Mouse (Mus musculus): ENCODE measurements around the gene Dnah6. TPM values are rescaled to one million over a fixed set of nuclear protein-coding genes. Genes with fewer than 3 reads are reported as not detected.

The Dnah6 gene
- total and polyA plus RNA-seq, 2 experiments from 2014 or later = 0.12 TPM; not detected in 1

DNA sequence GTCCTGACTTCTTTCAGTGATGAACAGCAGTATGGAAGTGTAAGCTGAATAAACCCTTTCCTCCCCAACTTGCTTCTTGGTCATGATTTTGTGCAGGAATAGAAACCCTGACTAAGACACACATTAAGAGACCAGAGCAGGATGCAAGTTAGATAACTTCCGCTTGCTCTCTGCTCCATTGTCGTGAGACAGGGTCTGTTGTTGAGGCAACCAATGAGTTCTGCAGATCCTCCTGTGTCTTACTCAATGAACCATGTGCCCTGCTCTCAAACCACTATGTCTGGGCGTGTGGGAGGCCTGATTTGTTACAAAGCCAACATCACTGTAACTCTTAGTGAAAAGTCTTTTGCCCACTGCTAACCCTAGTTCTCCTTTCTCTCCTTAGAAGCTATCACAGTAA lies 250.4 kb downstream of the Dnah6 start:
- H3K4me1 ChIP-seq (ENCODE audit: control insufficient read depth, insufficient read depth) = no peaks in the 10 kb centered on the region
- DNase-seq (ENCODE audit: low spot score) (no peak), ATAC-seq (ENCODE audit: insufficient read depth, low read depth) (no peak)
- H3K27me3 ChIP-seq (ENCODE audit: control insufficient read depth, insufficient read depth, low read length) = no peaks in the 10 kb centered on the region
- H3K4me2 ChIP-seq (ENCODE audit: low read depth, low read length) = no peak overlapping the region
- H3K9me3 ChIP-seq (replicated peaks; ENCODE audit: control insufficient read depth, low read length) = no peaks in the 10 kb centered on the region
- no peak for TF ChIP-seq EP300 (IDR thresholded peaks at IDR 0.05; ENCODE audit: low read depth)
- no peak for TF ChIP-seq CTCF (IDR thresholded peaks at IDR 0.05; ENCODE audit: low read depth)
- H3K27ac ChIP-seq (ENCODE audit: low read depth) = no peak overlapping the region
- WGBS = 52% methylated on average over 3 of the region's 3 CpGs
- no peak overlapping the region for H3K4me3 ChIP-seq (ENCODE audit: low read depth, low read length)
- no peaks in the 10 kb centered on the region for H3K36me3 ChIP-seq (replicated peaks; ENCODE audit: control insufficient read depth, insufficient read depth, low read length)
- H3K9ac ChIP-seq (replicated peaks; ENCODE audit: low read depth, low read length) = no peak overlapping the region

DNA sequence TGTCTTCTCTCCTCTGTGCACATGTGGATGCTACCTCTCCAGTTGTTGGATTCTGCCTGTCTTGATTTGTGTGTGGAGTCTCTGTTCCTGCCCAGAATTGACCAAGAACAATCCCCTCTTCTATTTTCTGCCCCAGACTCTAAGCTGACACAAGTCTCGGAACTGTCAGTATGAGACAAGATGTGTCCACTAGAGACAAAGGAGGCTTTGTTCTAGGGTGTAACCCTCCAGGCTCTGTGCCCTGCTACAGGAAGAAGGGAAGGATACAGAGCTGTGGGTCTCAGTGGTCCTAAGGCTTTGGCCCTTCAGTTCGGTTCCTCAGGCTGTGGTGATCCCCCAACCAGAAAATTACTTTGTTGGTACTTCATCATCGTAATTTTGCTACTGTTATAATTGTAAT lies 251.7 kb downstream of the Dnah6 start:
- H3K27ac ChIP-seq (ENCODE audit: low read depth) = no peak overlapping the region
- no peaks in the 10 kb centered on the region for H3K9me3 ChIP-seq (replicated peaks; ENCODE audit: control insufficient read depth, low read length)
- H3K4me2 ChIP-seq (ENCODE audit: low read depth, low read length) = no peak overlapping the region
- H3K4me1 ChIP-seq (ENCODE audit: control insufficient read depth, insufficient read depth) = no peaks in the 10 kb centered on the region
- no peak for TF ChIP-seq CTCF (IDR thresholded peaks at IDR 0.05; ENCODE audit: low read depth)
- TF ChIP-seq EP300 (IDR thresholded peaks at IDR 0.05; ENCODE audit: low read depth) = no peak
- no peaks in the 10 kb centered on the region for H3K27me3 ChIP-seq (ENCODE audit: control insufficient read depth, insufficient read depth, low read length)
- DNase-seq (ENCODE audit: low spot score) (no peak), ATAC-seq (ENCODE audit: insufficient read depth, low read depth) (no peak)
- no peak overlapping the region for H3K9ac ChIP-seq (replicated peaks; ENCODE audit: low read depth, low read length)
- H3K36me3 ChIP-seq (replicated peaks; ENCODE audit: control insufficient read depth, insufficient read depth, low read length) = no peaks in the 10 kb centered on the region
- WGBS = 71% methylated on average over 3 of the region's 3 CpGs
- no peak overlapping the region for H3K4me3 ChIP-seq (ENCODE audit: low read depth, low read length)

Other genes with a start within 250 kb of the Dnah6 start
- gene Suclg1, start 26.7 kb upstream of the Dnah6 start, total RNA-seq (2014; rRNA removed; ENCODE audit: low replicate concordance) = 149 and 219 TPM in 2 replicates
- gene Suclg1, start 26.7 kb upstream of the Dnah6 start, polyA plus RNA-seq (2015; fragmentation: Nextera tagmentation; extraction: Ambion mirVana) = 554 and 572 TPM in 2 replicates
- gene 4931417E11Rik, start 248.0 kb upstream of the Dnah6 start, total RNA-seq (2014; rRNA removed; ENCODE audit: low replicate concordance) = not detected in 2 replicates
- not detected in 2 replicates for gene 4931417E11Rik, start 248.0 kb upstream of the Dnah6 start, polyA plus RNA-seq (2015; fragmentation: Nextera tagmentation; extraction: Ambion mirVana)

All from heart, postnatal 0 days (tissue).